Mouse (Mus musculus) layer of hippocampus, adult 11-12 months (tissue): ENCODE results near the gene Oxct2b.
"Not testable (repeated sequence)": the region's sequence is repeated elsewhere in the genome, so short reads cannot be mapped to it uniquely, and the experiment has no call there.

Experiments used
- DNase-seq: peaks from one replicate; pipeline ENCODE4 v3.0.0; 2022; ENCODE audit warnings: low spot score

Oxct2b gene

DNA sequence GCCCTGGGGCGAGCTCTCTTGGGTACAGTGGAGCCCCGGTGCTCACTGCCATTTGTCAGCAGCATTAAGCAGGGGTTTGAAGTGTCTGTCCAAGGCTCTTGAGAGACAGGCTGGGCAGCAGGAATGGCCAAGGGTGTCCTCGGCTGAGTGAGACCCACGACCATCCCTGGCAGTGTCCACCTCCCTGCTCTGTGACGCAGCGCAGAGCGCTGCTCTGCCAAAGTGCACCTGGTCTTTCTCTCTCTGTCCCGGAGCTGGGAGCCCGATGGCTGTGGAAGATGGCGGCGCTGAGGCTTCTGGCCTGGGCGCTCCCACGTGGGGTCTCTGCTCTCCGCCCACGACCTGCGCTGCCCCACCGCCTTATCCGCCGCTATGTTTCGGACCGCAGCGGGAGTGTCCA lies at the start of gene Oxct2b:
TSS of gene Oxct2b (plus strand) at position 256 of the 400 bp plus-strand sequence.
- no peak for DNase-seq

DNA sequence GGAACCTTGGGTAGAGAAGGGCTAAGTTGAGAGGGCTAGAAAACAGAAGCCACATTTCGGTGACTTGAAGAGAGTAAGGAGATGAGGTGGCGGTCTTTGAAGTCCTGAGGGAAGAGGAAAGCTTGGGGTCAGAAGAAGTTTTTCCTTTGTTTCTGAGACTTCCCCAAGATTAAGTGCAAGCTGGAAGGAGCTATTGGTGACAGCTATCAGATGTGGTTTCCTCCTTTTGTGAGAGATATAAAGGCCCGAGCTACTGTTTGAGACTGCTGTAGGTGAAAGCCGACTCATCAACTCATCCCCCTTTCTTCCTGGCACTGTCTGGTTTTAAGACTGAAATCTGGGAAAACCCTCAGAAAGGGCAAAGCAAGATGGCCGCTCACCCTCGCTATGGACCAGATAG lies 47.4 kb upstream of the Oxct2b start:
- DNase-seq = no peak

- DNase-seq = no peak
Observed at GRCm38 (mm10) chr4:123071266-123071966, 44.6 kb upstream of the Oxct2b start.

DNA sequence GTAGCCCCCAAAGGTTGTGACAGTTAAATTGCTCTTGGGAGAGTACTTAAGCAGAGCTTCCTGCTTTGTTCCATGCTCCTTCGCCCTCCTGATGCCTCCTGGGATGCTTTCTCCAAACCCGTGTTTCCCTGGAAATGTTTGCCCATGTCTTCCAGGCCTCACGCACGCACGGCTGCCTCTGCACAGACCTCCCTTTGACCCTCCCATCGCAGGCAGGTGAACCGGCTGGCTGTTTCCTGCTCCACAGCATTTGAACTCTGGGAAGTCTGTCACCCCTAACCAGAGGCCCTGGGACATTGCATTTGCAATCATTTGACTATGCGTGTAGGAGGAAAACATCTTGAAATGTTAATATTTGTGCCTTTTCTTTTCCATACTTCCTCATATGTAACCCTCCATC lies 39.1 kb upstream of the Oxct2b start:
- DNase-seq = no peak

DNA sequence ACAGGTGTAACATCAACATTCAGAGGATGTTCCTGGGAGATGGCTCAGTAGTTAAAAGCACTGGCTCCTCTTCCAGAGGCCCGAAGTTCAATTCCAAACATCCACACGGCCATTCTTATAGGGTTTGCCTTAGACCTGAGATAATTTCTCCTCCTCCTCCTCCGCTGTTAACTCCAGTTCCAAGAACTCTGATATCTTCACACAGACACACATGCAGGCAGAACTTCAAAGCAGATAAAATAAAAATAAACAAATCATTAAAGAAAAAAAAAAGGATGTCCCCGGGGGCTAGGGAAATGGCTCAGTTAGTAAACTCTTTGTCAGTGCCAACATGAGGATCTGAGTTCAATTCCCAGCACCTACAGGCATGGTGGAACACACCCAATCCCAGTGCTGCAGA lies 37.8 kb upstream of the Oxct2b start:
- DNase-seq = no peak

- DNase-seq = no peak
Observed at GRCm38 (mm10) chr4:123080791-123081190, 35.3 kb upstream of the Oxct2b start.

DNA sequence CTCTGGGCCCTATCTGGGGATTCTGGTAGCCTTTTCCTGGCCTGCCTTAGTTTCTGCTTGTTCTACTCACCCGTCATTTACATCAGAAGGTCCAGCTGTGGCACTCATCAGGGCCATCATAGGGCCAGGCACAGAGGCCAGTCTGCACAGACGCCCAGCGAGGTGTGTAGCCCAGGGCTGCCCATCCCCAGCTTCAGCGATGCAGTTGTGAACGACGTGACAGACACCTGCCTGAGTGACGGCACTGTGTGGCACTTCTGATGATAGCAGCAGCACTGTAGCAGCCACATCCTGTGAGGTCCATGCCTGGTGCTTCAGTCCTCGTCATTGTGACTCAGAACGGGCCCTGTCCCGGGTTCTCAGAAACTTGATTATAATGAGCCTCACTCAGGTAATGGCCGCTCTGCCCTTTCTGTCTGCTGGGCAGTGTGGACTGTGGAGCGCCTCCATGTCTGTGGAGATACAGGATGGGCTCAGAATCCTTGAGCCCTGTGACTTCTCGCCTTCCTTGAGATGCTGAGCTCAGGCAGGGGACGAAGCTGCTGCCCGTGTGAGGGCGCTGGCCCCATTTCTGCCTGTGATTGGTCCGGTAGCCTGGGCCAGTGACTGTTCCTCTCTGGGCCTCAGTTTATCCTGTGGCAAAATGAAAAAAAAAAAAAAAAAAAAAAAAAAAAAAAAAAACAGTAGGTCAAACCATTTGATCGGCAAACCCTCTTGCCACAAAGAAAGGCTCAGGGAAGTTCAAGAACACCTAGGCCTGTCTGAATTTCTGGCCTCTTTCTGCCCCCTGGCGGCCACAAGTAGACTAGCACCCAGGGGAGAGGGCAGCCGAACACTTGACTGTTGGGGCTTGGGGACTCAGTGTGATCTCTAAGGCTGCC lies 33.5 kb upstream of the Oxct2b start:
- DNase-seq = peak; percentile 37

- DNase-seq = no peak
Observed at GRCm38 (mm10) chr4:123083323-123083902, 32.7 kb upstream of the Oxct2b start.

DNA sequence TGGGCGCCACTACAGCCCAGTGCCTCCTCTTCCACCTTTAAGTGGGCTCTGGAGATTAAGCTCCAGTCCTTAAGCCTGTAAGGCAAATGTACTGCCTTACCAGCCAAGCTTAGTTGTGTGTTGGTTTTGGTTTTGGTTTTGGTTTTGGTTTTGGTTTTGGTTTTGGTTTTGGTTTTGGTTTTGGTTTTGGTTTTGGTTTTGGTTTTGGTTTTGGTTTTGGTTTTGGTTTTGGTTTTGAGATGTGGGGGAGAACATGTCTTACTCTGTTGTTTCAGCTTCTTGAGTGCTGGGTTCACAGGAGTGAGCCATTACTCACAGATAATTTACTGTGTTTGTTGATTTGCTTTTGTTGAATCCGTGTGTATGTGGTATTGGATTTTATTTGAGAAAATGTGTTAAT lies 30.8 kb upstream of the Oxct2b start:
- no peak for DNase-seq

DNA sequence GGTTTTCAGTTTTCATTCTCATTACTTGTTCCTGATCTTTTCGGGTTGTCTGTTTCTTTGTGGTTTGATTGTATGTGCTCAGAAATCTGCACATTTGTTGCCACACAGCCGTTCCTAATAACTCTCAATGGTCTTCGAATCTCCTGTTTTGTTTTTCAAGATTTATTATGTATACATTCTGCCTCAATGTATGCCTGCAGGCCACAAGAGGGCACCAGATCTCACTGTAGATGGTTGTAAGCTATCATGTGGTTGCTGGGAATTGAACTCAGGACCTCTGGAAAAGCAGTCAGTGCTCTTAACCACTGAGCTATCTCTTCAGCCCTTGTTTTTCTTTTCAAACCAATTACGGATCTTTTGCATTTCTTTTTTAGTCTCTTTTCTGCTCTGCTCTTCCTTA lies 29.7 kb upstream of the Oxct2b start:
- no peak for DNase-seq

DNA sequence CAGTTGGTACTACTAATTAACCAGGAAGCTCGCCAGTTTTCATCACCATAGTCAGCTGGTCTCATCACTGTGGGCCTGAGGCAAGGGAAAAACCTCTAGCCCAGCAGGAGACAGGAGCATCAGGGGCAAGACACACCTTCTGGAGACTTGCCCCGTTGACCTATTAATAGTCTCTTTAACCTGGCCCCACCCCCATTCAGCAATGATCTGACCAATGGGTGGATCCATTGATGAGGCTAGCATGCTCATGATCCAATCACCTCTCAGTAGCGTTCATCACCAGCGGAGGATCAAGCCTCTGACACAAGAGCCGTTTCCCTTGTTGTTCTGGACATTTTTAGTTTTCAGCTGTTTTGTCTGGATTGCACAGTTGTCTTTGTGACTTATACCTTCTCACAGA lies 23.4 kb upstream of the Oxct2b start:
- DNase-seq = no peak

- no peak for DNase-seq
Observed at GRCm38 (mm10) chr4:123093064-123093776, 22.8 kb upstream of the Oxct2b start.

DNA sequence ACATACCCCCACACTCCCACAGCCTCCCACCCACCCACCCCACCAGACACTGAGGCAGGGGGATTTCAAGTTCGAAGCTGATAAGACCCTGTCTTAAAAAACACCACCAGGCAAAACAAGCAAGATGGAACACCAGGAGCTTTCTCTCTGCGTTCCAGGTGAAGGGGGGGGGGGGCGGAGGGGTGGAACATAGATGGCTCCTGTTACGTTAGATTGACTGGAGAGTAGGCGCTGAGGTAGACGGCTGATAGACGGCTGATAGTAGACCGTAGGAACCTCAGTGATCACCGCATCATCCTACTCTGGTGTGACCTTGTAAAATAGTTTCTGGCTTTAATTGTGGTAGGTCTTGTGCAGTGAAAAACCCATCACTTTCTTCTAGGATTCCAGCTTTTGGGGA lies 22.2 kb upstream of the Oxct2b start:
- no peak for DNase-seq

- no peak for DNase-seq
Observed at GRCm38 (mm10) chr4:123104651-123105450, 11.2 kb upstream of the Oxct2b start, which contains the start of gene Bmp8b. Bmp8b (plus strand) TSS chr4:123105165.

- DNase-seq = no peak
Observed at GRCm38 (mm10) chr4:123105451-123105790, 10.6 kb upstream of the Oxct2b start.

- not testable (repeated sequence) for DNase-seq
Observed at GRCm38 (mm10) chr4:123105929-123106328, 10.1 kb upstream of the Oxct2b start.

DNA sequence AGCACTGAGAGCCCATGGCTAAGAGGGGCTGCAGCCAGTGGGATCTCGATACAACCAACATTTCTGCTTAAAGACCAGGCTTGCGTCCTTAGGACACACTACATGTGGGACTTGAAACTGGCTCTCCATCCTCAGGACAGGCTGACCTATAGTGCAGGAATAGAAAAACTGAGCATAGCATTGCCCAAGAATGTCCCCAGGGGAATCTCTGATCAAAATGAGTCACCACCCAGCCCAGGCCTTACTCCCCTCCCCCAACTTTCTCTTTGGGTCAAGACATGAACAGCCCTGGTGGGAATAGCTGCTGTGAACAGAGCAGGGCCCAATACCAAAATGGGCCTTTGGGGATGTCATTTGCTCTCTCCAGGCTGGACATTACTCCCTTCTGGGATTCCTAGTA lies 9.2 kb upstream of the Oxct2b start:
- DNase-seq = no peak

GRCm38 (mm10) chr4:123108056-123108455 lies 8.0 kb upstream of the Oxct2b start:
- DNase-seq = no peak

DNA sequence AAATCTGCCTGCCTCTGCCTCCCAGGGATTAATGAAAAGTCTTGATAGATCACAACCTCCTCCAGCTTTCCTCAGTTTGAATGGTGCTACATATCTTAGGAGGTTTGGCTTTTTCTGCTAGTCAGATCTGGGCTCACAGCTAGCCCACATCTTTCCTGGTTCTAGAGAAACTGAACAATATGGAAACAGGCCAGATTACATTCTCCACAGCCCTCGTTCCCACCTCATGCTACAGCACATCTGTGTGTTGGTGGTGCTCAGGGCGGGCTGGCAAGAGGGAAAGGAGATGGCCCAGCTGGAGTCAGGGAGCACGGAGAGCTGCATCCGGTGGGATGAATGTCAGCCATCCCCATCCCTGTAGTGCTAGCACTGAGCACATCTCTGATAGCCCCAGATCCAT lies 5.3 kb upstream of the Oxct2b start:
- no peak for DNase-seq

DNA sequence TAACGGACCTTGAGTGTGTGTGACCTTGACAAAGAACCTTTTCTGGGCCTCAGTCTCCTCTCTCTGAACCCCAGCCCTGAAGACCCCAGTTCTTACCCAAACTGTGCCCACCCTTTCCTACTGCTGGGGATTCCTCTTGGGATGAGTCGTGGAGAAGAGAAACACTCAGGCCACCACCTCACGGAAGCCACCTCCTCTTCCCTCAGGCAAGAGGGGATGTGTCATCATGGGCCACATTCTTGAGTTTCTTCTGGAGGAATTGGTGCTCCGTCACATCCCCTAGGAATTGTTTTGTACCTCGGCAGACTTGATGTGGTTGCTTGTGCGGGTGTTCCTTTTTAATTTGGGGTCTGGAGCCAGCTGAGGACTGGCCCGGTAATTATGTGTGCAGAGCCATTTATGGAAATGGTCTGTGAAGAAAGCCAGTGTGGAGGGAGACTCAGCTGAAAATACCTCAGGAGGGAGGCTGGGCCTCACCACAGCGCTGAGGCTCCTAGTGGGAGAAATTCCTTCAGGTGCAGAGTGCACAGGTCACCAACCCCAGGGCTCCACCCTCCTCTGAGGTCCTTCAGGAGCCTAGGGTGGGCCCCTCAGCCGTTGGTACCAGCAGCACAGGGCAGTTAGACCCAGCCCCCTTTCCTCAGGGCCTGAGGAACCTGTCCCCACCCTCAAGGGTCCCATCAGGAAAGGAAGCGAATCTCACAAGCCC lies 4.6 kb upstream of the Oxct2b start:
- DNase-seq = not testable (repeated sequence)

- no peak for DNase-seq
Observed at GRCm38 (mm10) chr4:123112216-123112764, 3.8 kb upstream of the Oxct2b start.
